Mouse (Mus musculus): ENCODE measurements around the gene Il25. TPM values are rescaled to one million over a fixed set of nuclear protein-coding genes. Genes with fewer than 3 reads are reported as not detected.
"Not testable (repeated sequence)": the region's sequence is repeated elsewhere in the genome, so short reads cannot be mapped to it uniquely, and the experiment has no call there.

Gene Il25
- polyA plus RNA-seq, 1 experiment: 0.27 TPM

DNA sequence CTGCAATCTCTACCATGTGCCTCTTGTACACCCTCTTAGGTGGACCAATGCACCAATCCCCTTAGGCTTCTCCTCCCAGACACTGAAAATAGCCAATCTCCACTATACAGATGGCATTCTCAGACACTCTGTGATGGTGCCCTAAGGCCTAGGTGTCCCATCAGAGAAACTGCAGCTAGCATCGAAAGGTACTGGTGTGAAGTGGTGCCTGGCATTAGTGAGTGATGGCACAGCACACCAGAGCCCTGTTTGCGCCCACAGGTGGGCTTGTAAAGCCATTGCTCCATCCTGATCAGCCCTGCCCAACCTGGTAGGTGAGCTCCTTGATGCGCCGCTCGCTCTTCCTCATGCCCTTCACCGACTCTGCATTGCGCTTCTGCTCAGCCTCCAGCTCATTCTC lies 11.5 kb downstream of the Il25 start:
- DNase-seq (ENCODE audit: low read depth): no peak
- TF ChIP-seq POLR2A (IDR thresholded peaks at IDR 0.05; ENCODE audit: borderline replicate concordance, extremely low read depth, insufficient read depth, insufficient read length, poor library complexity, severe bottlenecking) (no peak), CTCF (IDR thresholded peaks at IDR 0.05; ENCODE audit: borderline replicate concordance, extremely low read depth, insufficient read depth, insufficient read length) (no peak)

DNA sequence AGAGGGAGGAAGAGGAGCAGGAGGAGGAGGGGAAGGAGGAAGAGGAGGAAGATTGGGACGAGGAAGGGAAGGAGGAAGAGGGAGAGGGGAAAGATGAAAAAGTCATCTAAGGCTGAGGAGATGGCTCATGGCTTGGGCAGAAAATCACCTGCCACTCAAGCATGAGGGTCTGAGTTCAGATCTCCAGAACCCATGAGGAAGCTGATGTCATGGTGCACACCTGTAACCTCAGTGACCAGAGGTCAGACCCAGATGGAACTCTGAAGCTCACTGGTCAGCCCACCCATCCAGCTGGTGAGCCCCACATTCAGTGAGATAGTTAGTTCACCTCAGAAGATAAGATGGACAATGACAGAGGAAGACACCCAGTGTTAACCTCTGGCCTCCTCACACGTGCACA lies 12.4 kb downstream of the Il25 start:
- TF ChIP-seq POLR2A (IDR thresholded peaks at IDR 0.05; ENCODE audit: borderline replicate concordance, extremely low read depth, insufficient read depth, insufficient read length, poor library complexity, severe bottlenecking): no peak
- DNase-seq (ENCODE audit: low read depth): no peak

DNA sequence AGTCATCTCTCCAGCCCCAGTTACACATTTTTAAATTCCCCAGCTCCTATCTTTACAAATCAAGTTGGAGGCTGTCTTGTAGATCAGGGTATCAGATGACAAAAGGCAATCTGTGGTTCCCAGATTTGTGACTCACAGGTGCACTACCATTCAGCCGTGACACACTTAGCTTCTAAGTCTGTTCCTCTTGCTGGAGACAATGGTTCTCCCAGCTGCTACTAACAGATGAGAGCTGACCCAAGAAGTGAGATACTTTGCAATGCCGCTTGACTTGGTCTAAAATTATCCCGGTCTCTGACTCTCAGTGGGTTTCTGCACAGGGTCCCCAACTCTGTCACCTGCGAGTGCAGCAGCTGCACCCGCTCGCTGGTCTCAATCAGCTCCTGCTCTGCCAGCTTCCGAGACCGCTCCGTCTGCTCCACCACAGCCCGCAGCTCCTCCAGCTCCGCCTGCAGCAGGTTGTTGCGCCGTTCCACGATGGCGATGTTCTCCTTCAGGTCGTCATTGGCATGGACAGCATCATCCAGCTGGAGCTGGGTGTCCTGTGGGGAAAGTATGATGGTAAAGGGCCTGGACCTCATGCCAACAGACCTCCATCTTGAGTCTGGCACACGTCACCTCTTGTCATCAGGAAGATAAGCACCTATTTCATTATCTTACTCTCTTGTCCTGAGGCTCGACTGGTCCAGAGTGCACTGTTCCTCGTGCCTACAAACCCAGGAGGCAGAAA lies 13.6 kb downstream of the Il25 start:
- TF ChIP-seq CTCF (IDR thresholded peaks at IDR 0.05; ENCODE audit: borderline replicate concordance, extremely low read depth, insufficient read depth, insufficient read length) (no peak), POLR2A (IDR thresholded peaks at IDR 0.05; ENCODE audit: borderline replicate concordance, extremely low read depth, insufficient read depth, insufficient read length, poor library complexity, severe bottlenecking) (no peak)

DNA sequence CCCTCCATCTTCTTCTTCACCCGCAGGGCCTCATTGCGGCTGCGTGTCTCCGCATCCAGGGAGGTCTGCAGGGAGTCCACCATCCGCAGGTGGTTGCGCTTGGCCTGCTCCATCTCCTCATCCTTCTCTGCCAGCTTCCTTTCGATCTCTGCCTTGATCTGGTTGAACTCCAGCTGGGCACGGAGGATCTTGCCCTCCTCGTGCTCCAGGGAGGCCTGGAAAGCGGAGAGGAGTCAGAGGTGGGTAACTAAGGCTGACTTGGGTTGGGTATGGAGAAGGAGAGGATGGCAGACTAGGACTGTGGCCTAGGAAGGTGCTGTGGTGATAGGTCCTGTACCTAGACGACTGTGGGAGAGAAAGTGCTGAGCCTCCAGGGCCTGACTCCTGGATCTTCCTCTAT lies 14.5 kb downstream of the Il25 start:
- DNase-seq (ENCODE audit: low read depth): not testable (repeated sequence)

More for the DNA sequence above, 13.6 kb downstream of the Il25 start:
- no peak for DNase-seq (ENCODE audit: low read depth)

DNA sequence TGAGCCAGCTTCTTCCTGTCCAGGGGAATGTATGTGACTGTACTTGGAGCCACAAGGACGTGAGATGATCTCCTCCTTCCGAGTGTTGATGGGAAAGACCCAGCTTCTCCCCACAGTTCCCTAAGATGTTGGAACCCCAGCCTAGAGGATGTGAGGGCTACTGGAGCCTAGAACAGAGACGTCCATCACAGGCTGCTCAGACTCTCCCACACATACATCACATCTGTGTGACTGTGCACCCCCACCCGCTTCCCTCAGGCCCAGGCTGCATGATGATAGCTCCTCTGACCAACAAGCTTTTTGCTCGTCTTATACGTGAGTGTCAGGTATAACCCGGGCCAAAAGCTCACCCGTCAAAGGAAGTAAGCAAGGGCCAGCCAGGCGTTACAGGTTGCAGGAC lies 16.3 kb downstream of the Il25 start:
- TF ChIP-seq CTCF (IDR thresholded peaks at IDR 0.05; ENCODE audit: borderline replicate concordance, extremely low read depth, insufficient read depth, insufficient read length) (no peak), POLR2A (IDR thresholded peaks at IDR 0.05; ENCODE audit: borderline replicate concordance, extremely low read depth, insufficient read depth, insufficient read length, poor library complexity, severe bottlenecking) (no peak)
- DNase-seq (ENCODE audit: low read depth): no peak

DNA sequence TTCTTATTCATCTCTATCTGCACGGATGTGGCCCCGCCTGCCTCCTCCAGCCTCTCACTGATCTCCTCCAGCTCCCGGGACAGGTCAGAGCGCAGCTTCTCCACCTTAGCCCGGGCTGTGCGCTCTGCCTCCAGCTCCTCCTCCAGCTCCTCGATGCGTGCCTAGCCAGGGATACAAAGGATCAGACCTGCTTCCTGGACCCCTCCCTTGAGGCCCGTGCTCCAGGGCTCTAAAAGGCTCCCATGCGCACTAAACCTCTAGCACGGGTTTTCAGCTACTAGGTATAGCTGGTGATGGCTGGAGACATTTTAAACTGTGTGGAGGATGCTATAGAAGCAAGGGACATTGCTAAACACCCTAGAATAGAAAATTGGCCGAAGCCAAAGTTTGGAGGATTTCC lies 18.0 kb downstream of the Il25 start:
- TF ChIP-seq CTCF (IDR thresholded peaks at IDR 0.05; ENCODE audit: borderline replicate concordance, extremely low read depth, insufficient read depth, insufficient read length) (no peak), POLR2A (IDR thresholded peaks at IDR 0.05; ENCODE audit: borderline replicate concordance, extremely low read depth, insufficient read depth, insufficient read length, poor library complexity, severe bottlenecking) (no peak)
- DNase-seq (ENCODE audit: low read depth): no peak

DNA sequence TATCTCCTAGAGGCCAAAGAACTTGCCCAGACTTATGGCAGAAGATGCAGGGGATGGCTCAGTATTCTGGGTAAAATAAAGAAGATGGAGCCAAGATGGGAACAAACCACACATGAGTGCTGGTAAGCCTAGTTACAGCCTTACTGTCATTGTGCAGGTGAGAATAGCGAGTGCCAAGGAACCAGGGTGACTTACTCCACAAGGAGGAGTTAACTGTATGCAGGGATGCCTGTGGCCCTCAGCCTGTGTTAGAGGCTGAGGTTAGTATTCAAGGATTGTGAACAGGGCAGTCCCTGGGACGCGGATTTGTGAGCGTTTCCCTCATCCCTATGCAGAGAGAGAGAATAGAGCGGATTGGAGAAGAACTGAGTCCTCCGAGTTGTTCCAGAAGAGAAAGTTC lies 19.1 kb downstream of the Il25 start:
- DNase-seq (ENCODE audit: low read depth): no peak
- TF ChIP-seq POLR2A (IDR thresholded peaks at IDR 0.05; ENCODE audit: borderline replicate concordance, extremely low read depth, insufficient read depth, insufficient read length, poor library complexity, severe bottlenecking) (no peak), CTCF (IDR thresholded peaks at IDR 0.05; ENCODE audit: borderline replicate concordance, extremely low read depth, insufficient read depth, insufficient read length) (no peak)

DNA sequence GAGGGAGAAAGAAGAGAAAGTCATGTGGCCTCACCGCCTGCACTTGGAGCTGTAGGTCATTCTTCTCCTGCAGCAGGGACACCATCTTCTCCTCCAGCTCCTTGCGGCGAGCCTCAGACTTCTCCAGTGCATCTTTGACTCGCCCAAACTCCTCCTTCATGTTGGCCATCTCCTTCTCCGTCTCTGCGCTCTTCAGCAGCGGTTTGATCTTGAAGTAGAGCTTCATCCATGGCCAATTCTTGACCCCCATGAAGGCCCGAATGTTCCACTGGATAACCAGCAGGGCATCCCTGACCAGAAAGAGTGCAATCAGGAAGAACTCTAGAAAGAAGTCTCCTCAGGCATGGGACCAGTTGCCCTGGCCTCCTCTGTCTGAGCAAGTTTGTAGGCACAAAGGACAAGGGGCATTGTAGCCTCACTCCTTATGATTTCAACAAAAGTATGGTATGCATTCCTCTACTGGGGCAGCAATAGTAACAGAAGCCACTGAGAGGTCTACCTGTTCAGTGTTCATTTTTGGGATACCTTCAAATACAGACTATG lies 21.2 kb downstream of the Il25 start:
- TF ChIP-seq POLR2A (IDR thresholded peaks at IDR 0.05; ENCODE audit: borderline replicate concordance, extremely low read depth, insufficient read depth, insufficient read length, poor library complexity, severe bottlenecking): no peak
- no peak for TF ChIP-seq CTCF (IDR thresholded peaks at IDR 0.05; ENCODE audit: borderline replicate concordance, extremely low read depth, insufficient read depth, insufficient read length)
- DNase-seq (ENCODE audit: low read depth): no peak

DNA sequence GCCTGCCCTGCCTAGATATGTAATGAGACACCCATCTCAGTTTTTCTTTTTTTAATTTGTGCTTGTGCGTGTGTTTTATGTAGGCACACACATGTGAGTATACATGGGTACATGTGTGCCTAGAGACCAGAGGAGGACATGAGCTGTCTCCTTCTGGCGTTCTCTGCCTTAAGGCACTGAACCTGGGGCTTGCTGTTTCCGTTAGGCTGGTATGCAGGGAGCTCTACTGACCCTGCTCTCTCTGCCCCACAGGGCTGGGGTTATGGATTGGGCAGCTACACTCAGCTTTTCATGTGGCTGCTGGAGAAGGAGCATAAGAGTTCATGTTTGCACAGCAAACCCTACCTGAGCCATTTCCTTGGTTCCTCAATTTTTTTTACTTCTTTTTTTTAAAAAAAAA lies 22.0 kb downstream of the Il25 start:
- no peak for DNase-seq (ENCODE audit: low read depth)
- TF ChIP-seq POLR2A (IDR thresholded peaks at IDR 0.05; ENCODE audit: borderline replicate concordance, extremely low read depth, insufficient read depth, insufficient read length, poor library complexity, severe bottlenecking) (no peak), CTCF (IDR thresholded peaks at IDR 0.05; ENCODE audit: borderline replicate concordance, extremely low read depth, insufficient read depth, insufficient read length) (no peak)

DNA sequence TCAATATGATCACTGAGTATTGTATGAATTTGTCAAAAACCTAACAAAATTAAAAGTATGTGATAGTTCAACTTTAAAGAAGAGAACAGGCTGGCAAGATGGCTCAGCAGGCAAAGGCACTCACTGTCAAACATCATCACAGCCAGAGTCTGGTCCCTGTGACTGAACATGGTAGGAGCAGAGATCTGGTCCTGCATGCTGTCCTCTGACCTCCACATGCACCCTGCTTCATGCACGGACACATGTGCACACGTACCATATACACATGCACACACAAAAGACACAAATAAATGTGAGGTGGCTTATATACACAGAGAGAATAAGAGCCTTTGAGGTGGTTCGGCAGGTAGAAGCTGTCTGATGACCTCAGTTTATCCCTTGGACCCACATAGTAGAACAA lies 23.0 kb downstream of the Il25 start:
- no peak for DNase-seq (ENCODE audit: low read depth)

DNA sequence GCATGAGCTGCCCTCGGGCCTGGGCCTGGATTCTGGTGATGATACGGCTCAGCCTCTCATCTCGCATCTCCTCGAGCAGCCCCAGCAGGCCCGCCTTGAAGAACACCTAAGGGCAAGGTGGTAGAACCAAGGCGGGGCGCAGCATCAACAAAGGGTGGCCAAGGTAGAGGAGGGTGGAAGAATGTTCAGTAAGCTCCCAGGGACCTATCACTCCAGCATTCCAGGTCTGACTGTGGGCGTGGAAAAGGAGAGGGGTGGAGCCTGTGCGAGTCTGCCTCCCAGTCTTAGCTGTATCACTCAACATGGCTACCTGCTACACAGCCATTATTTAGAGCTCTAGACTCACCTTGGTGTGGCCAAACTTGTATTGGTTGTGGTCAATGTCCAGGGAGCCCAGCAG lies 24.0 kb downstream of the Il25 start:
- DNase-seq (ENCODE audit: low read depth): no peak
- no peak for TF ChIP-seq POLR2A (IDR thresholded peaks at IDR 0.05; ENCODE audit: borderline replicate concordance, extremely low read depth, insufficient read depth, insufficient read length, poor library complexity, severe bottlenecking)

More for the DNA sequence above, 23.0 kb downstream of the Il25 start:
- TF ChIP-seq CTCF (IDR thresholded peaks at IDR 0.05; ENCODE audit: borderline replicate concordance, extremely low read depth, insufficient read depth, insufficient read length) (no peak), POLR2A (IDR thresholded peaks at IDR 0.05; ENCODE audit: borderline replicate concordance, extremely low read depth, insufficient read depth, insufficient read length, poor library complexity, severe bottlenecking) (no peak)

DNA sequence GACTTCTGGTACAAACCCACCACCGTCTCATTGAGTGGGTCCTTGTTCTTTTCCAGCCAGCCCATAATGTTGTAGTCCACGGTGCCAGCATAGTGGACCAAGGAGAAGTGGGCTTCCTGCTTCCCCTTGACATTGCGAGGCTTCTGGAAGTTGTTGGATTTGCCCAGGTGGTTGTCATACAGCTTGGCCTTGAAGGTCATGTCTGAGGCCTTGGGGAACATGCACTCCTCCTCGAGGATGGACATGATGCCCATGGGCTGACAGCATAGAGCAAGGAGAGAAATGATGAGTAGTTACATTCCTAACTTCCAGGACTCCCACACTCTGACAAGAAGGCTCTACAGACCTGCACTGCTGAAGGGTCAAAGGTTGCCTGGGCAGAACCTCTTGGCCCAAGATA lies 26.0 kb downstream of the Il25 start:
- no peak for DNase-seq (ENCODE audit: low read depth)
- TF ChIP-seq POLR2A (IDR thresholded peaks at IDR 0.05; ENCODE audit: borderline replicate concordance, extremely low read depth, insufficient read depth, insufficient read length, poor library complexity, severe bottlenecking) (no peak), CTCF (IDR thresholded peaks at IDR 0.05; ENCODE audit: borderline replicate concordance, extremely low read depth, insufficient read depth, insufficient read length) (no peak)
